In genomic region chr8:54372921-54373320, GRCm38 (mm10) we compare ENCODE assay signal across 28 mouse cellular contexts.
"Had no signal": no experiment of that assay in that cellular context is flagged by ENCODE, and none has a peak within 500 bp of the region (broad histone marks: within the 10 kb centered on the region; RNA-seq: fewer than 3 reads in every experiment).

No protein-coding gene starts in this region.

- H3K4me1 ChIP-seq: embryonic facial prominence, embryonic 10.5 days; embryonic facial prominence, embryonic 12.5 days; embryonic facial prominence, embryonic 13.5 days; embryonic facial prominence, embryonic 15.5 days; forebrain, embryonic 10.5 days; forebrain, embryonic 12.5 days; forebrain, embryonic 13.5 days; forebrain, embryonic 15.5 days had no signal

- H3K9me3 ChIP-seq: embryonic facial prominence, embryonic 10.5 days; embryonic facial prominence, embryonic 12.5 days; embryonic facial prominence, embryonic 13.5 days; embryonic facial prominence, embryonic 15.5 days; forebrain, embryonic 10.5 days; forebrain, embryonic 12.5 days; forebrain, embryonic 13.5 days; forebrain, embryonic 15.5 days had no signal

- H3K36me3 ChIP-seq: embryonic facial prominence, embryonic 10.5 days; embryonic facial prominence, embryonic 12.5 days; embryonic facial prominence, embryonic 13.5 days; embryonic facial prominence, embryonic 15.5 days; forebrain, embryonic 10.5 days; forebrain, embryonic 12.5 days; forebrain, embryonic 15.5 days had no signal

- ATAC-seq: forebrain, embryonic 13.5 days; forebrain, embryonic 14.5 days; forebrain, embryonic 15.5 days; forebrain, embryonic 16.5 days; forebrain, postnatal 0 days had no signal

- H3K27ac ChIP-seq: embryonic facial prominence, embryonic 10.5 days; embryonic facial prominence, embryonic 12.5 days; embryonic facial prominence, embryonic 13.5 days; embryonic facial prominence, embryonic 15.5 days; forebrain, embryonic 10.5 days; forebrain, embryonic 12.5 days; forebrain, embryonic 13.5 days; forebrain, embryonic 15.5 days; gastrocnemius, adult 2 months had no signal

- H3K4me3 ChIP-seq: embryonic facial prominence, embryonic 10.5 days; embryonic facial prominence, embryonic 12.5 days; embryonic facial prominence, embryonic 13.5 days; embryonic facial prominence, embryonic 15.5 days; erythroblast, embryonic 14.5 days; forebrain, embryonic 10.5 days; forebrain, embryonic 12.5 days; forebrain, embryonic 13.5 days; forebrain, embryonic 15.5 days; gastrocnemius, adult 2 months had no signal

- H3K4me2 ChIP-seq: embryonic facial prominence, embryonic 12.5 days; embryonic facial prominence, embryonic 13.5 days; embryonic facial prominence, embryonic 15.5 days; forebrain, embryonic 12.5 days; forebrain, embryonic 13.5 days; forebrain, embryonic 15.5 days had no signal

- H3K27me3 ChIP-seq: embryonic facial prominence, embryonic 12.5 days; embryonic facial prominence, embryonic 13.5 days; embryonic facial prominence, embryonic 15.5 days; forebrain, embryonic 12.5 days; forebrain, embryonic 13.5 days; forebrain, embryonic 15.5 days had no signal

- DNase-seq: cerebellum, adult 18-20 months; cerebellum, adult 2 months; cerebellum, adult 8-10 months; cerebellum, adult 9-10 months; cerebellum, adult 9-11 months; cerebellum, postnatal 10 days; cerebellum, postnatal 14 days; cerebellum, postnatal 25 days; cerebellum, postnatal 36 days; embryo, embryonic 11 days; forebrain, postnatal 0 days; gastrocnemius, adult 2 months; gastrocnemius, postnatal 10 days; gastrocnemius, postnatal 14 days; gastrocnemius, postnatal 25 days; gastrocnemius, postnatal 36 days; heart, adult 11 months had no signal

- H3K9ac ChIP-seq: embryonic facial prominence, embryonic 12.5 days; embryonic facial prominence, embryonic 13.5 days; embryonic facial prominence, embryonic 15.5 days; forebrain, embryonic 12.5 days; forebrain, embryonic 13.5 days; forebrain, embryonic 15.5 days; forebrain, postnatal 0 days had no signal
